Mouse (Mus musculus) lung, postnatal 0 days (tissue): Measurements from ENCODE around the gene Celf2. TPM values are rescaled to one million over a fixed set of nuclear protein-coding genes. Genes with fewer than 3 reads are reported as not detected.
A peak's percentile ranks its signal among the peaks of the same experiment; 100 is the strongest.

Experiments
- ATAC-seq: fragments of 200-750 bp; cut with Nextera tagmentation; 2 replicates; pipeline ENCODE4 v1.8.0; 2017; ENCODE audit warnings: moderate library complexity
- DNase-seq: peaks from one replicate; pipeline ENCODE4 v3.0.0-alpha.2; 2016; ENCODE audit warnings: low spot score
- H3K27ac ChIP-seq: fragments of 300-500 bp; sonication (generic); 2 replicates; pipeline ENCODE4 v1.5.1; 2014; ENCODE audit warnings: antibody characterized with exemption, mild to moderate bottlenecking, low read length, mixed read lengths
- H3K27me3 ChIP-seq: fragments of 300-500 bp; sonication (generic); replicated peaks from 2 replicates; pipeline ENCODE4 v1.6.1; 2014; ENCODE audit warnings: low read length, mixed read lengths; ENCODE audit not compliant: insufficient read depth
- H3K36me3 ChIP-seq: fragments of 300-500 bp; sonication (generic); 2 replicates; pipeline ENCODE4 v1.6.1; 2014; ENCODE audit warnings: low read length, mixed read lengths; ENCODE audit not compliant: insufficient read depth
- H3K4me1 ChIP-seq: fragments of 300-500 bp; sonication (generic); 2 replicates; pipeline ENCODE4 v1.6.1; 2014; ENCODE audit warnings: antibody characterized with exemption, low read depth, low read length, mixed read lengths; ENCODE audit not compliant: insufficient read depth
- H3K4me2 ChIP-seq: fragments of 300-500 bp; sonication (generic); replicated peaks from 2 replicates; pipeline ENCODE4 v1.6.1; 2014; ENCODE audit warnings: low read depth, mild to moderate bottlenecking, low read length, moderate library complexity, mixed read lengths
- H3K4me3 ChIP-seq: fragments of 300-500 bp; sonication (generic); 2 replicates; pipeline ENCODE4 v1.5.1; 2014; ENCODE audit warnings: low read depth, low read length
- H3K9ac ChIP-seq: fragments of 300-500 bp; sonication (generic); replicated peaks from 2 replicates; pipeline ENCODE4 v1.6.1; 2014; ENCODE audit warnings: low read depth, mild to moderate bottlenecking
- H3K9me3 ChIP-seq: fragments of 300-500 bp; sonication (generic); 2 replicates; pipeline ENCODE4 v1.6.1; 2016; ENCODE audit warnings: low read length, mixed read lengths
- CTCF ChIP-seq: IDR thresholded peaks from 2 replicates; pipeline ENCODE4 v1.5.1; 2016; ENCODE audit warnings: antibody characterized with exemption, mild to moderate bottlenecking
- EP300 ChIP-seq: IDR thresholded peaks from 2 replicates; pipeline ENCODE4 v1.6.1; 2016; ENCODE audit warnings: antibody characterized with exemption, mild to moderate bottlenecking, control low read depth
- WGBS: fragments of 180-500 bp; shearing (Covaris S2); extraction: QIAGEN DNeasy Blood & Tissue Kit; methylation state at CpG from one replicate; pipeline ENCODE4 v1.1.7; 2014; 5-methylcytosine and 5-hydroxymethylcytosine counted together
- polyA plus RNA-seq: library from polyadenylated mRNA; unstranded; fragments of >200 nt; fragmentation: Nextera tagmentation; extraction: Ambion mirVana; gene quantifications from 2 replicates; pipeline ENCODE4 v1.2.1, GENCODE M21; 2015

The Celf2 gene
- polyA plus RNA-seq, 1 experiment from 2014 or later, result 49.6 TPM

GRCm38 (mm10) chr2:6727366-6727765 lies 782.0 kb downstream of the Celf2 start:
- no peak overlapping the region for H3K4me2 ChIP-seq
- H3K9me3 ChIP-seq, result no peaks in the 10 kb centered on the region
- no peaks in the 10 kb centered on the region for H3K27me3 ChIP-seq
- ATAC-seq (no peak), DNase-seq (no peak)
- H3K4me1 ChIP-seq, result no peaks in the 10 kb centered on the region
- 83% methylated on average over 5 of the region's 5 CpGs for WGBS
- no peak overlapping the region for H3K9ac ChIP-seq
- H3K36me3 ChIP-seq, result no peaks in the 10 kb centered on the region
- no peak overlapping the region for H3K4me3 ChIP-seq
- no peak overlapping the region for H3K27ac ChIP-seq
- TF ChIP-seq CTCF, result no peak
- TF ChIP-seq EP300, result no peak

GRCm38 (mm10) chr2:6726071-6726470 lies 783.3 kb downstream of the Celf2 start:
- Histone ChIP-seq H3K36me3 (no peaks in the 10 kb centered on the region), H3K4me1 (no peaks in the 10 kb centered on the region; the same call in 1 of the 2 replicates), H3K4me3 (no peak overlapping the region), H3K9me3 (no peaks in the 10 kb centered on the region), H3K4me2 (no peak overlapping the region), H3K9ac (no peak overlapping the region), H3K27me3 (no peaks in the 10 kb centered on the region), H3K27ac (no peak overlapping the region)
- peak; percentile 49 for ATAC-seq
- 55% methylated on average over 8 of the region's 8 CpGs for WGBS
- DNase-seq, result peak; percentile 65
- TF ChIP-seq EP300 (no peak), CTCF (peak; percentile 52)

- 63% methylated on average over 2 of the region's 2 CpGs for WGBS
- H3K9me3 ChIP-seq, result no peaks in the 10 kb centered on the region
- H3K4me1 ChIP-seq, result no peaks in the 10 kb centered on the region; the same call in 1 of the 2 replicates
- no peaks in the 10 kb centered on the region for H3K27me3 ChIP-seq
- DNase-seq (peak; percentile 68), ATAC-seq (peak; percentile 38; the same call in 1 of the 2 replicates)
- H3K36me3 ChIP-seq, result no peaks in the 10 kb centered on the region
- no peak overlapping the region for H3K27ac ChIP-seq
- no peak for TF ChIP-seq EP300
- TF ChIP-seq CTCF, result no peak
- H3K4me3 ChIP-seq, result no peak overlapping the region
- H3K9ac ChIP-seq, result no peak overlapping the region
- H3K4me2 ChIP-seq, result no peak overlapping the region
Observed at GRCm38 (mm10) chr2:6723602-6724001, 785.8 kb downstream of the Celf2 start.

- peak; percentile 41 for DNase-seq
- Histone ChIP-seq H3K36me3 (no peaks in the 10 kb centered on the region), H3K4me1 (no peaks in the 10 kb centered on the region; the same call in 1 of the 2 replicates), H3K27me3 (no peaks in the 10 kb centered on the region), H3K27ac (no peak overlapping the region), H3K4me3 (peak overlapping the region; percentile 10; the same call in 1 of the 2 replicates), H3K9ac (peak overlapping the region; percentile 12; the same call in 1 of the 2 replicates), H3K9me3 (no peaks in the 10 kb centered on the region), H3K4me2 (peak overlapping the region; percentile 46)
- 28% methylated on average over 17 of the region's 17 CpGs for WGBS
- ATAC-seq, result peak; percentile 29
- TF ChIP-seq EP300 (no peak), CTCF (no peak)
Observed at GRCm38 (mm10) chr2:6721460-6722401, 787.6 kb downstream of the Celf2 start.

GRCm38 (mm10) chr2:6720753-6721459 lies 788.5 kb downstream of the Celf2 start:
- Histone ChIP-seq H3K36me3 (no peaks in the 10 kb centered on the region), H3K9me3 (no peaks in the 10 kb centered on the region), H3K4me1 (no peaks in the 10 kb centered on the region; the same call in 1 of the 2 replicates), H3K4me2 (peak overlapping the region; percentile 46), H3K27me3 (no peaks in the 10 kb centered on the region), H3K27ac (no peak overlapping the region), H3K9ac (peak overlapping the region; percentile 12; the same call in 1 of the 2 replicates), H3K4me3 (peak overlapping the region; percentile 10; the same call in 1 of the 2 replicates)
- TF ChIP-seq EP300 (no peak), CTCF (no peak)
- peak; percentile 40 for ATAC-seq
- DNase-seq, result peak; percentile 43
- 45% methylated on average over 11 of the region's 11 CpGs for WGBS

GRCm38 (mm10) chr2:6718864-6719263 lies 790.5 kb downstream of the Celf2 start:
- TF ChIP-seq EP300 (no peak), CTCF (no peak)
- H3K27ac ChIP-seq, result no peak overlapping the region
- H3K4me1 ChIP-seq, result no peaks in the 10 kb centered on the region; the same call in 1 of the 2 replicates
- ATAC-seq (no peak), DNase-seq (no peak)
- H3K4me3 ChIP-seq, result no peak overlapping the region
- H3K36me3 ChIP-seq, result no peaks in the 10 kb centered on the region
- H3K27me3 ChIP-seq, result no peaks in the 10 kb centered on the region
- no peaks in the 10 kb centered on the region for H3K9me3 ChIP-seq
- H3K9ac ChIP-seq, result no peak overlapping the region
- H3K4me2 ChIP-seq, result no peak overlapping the region
